Mouse (Mus musculus) lung, postnatal 0 days (tissue): Measurements from ENCODE around the gene Gng2.

Source experiments
- CTCF ChIP-seq: IDR thresholded peaks from 2 replicates; pipeline ENCODE4 v1.5.1; 2016; ENCODE audit warnings: antibody characterized with exemption, mild to moderate bottlenecking
- EP300 ChIP-seq: IDR thresholded peaks from 2 replicates; pipeline ENCODE4 v1.6.1; 2016; ENCODE audit warnings: antibody characterized with exemption, mild to moderate bottlenecking, control low read depth

DNA sequence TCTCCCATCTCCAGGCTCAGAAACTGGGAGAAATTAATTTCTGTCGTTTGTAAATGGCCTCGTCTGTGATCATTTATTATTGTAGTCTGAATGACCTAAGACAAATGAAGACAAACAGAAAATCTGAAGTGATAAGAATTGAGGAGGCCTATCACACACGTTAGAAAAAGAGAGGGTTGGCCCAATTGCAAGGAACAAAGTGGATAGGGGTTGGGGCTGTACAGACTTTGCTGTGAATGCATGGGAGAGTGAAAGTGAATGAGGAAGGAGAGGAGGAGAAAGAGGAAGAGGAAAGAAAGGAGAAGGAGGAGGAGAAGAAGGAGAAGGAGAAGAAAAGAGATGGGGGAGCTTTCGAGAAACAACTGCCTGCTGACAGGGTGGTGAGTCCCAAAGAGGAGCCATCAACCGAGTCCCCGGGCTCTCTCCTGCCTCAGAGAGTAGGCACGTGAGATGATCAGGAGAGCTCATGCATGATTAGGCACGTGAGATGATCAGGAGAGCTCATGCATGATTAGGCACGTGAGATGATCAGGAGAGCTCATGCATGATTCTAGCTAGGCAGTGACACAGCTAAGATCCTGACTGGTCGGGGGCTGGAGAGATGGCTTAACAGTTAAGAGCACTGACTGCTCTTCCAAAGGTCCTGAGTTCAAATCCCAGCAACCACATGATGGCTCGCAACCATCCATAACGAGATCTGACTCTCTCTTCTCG, 5.0 kb downstream of the Gng2 start:
- TF ChIP-seq EP300 (no peak), CTCF (no peak)
